Mouse (Mus musculus): ENCODE measurements around the gene Matn4.

- TF ChIP-seq CTCF (IDR thresholded peaks at IDR 0.05; ENCODE audit: borderline replicate concordance, control insufficient read depth, extremely low read depth, insufficient read depth, low read length, poor library complexity) (no peak), POLR2A (IDR thresholded peaks at IDR 0.05; ENCODE audit: control insufficient read depth, extremely low read depth, insufficient read depth, low read length, poor library complexity) (no peak)
Measured at GRCm38 (mm10) chr2:164430697-164431096, 25.7 kb upstream of the Matn4 start.
